Mouse (Mus musculus): Measurements from ENCODE around the gene Ascc1.
A peak's percentile ranks its signal among the peaks of the same experiment; 100 is the strongest.
"Not testable (repeated sequence)": the region's sequence is repeated elsewhere in the genome, so short reads cannot be mapped to it uniquely, and the experiment has no call there.

Gene Ascc1

GRCm38 (mm10) chr10:60115345-60116185, 113.0 kb downstream of the Ascc1 start:
- peak; percentile 82 to 83 for DNase-seq (ENCODE audit: low spot score in 2 of 2)

GRCm38 (mm10) chr10:60116997-60117396, 114.4 kb downstream of the Ascc1 start:
- no peak for DNase-seq (ENCODE audit: low spot score in 2 of 2)

- DNase-seq (ENCODE audit: low spot score in 2 of 2): no peak
These were observed 115.9 kb downstream of the Ascc1 start for GRCm38 (mm10) chr10:60118464-60118863.

GRCm38 (mm10) chr10:60120630-60121029, 118.0 kb downstream of the Ascc1 start:
- DNase-seq (ENCODE audit: low spot score in 2 of 2): peak; percentile 72 to 77

- DNase-seq (ENCODE audit: low spot score in 2 of 2): no peak
These were observed 121.5 kb downstream of the Ascc1 start for GRCm38 (mm10) chr10:60124078-60124477.

GRCm38 (mm10) chr10:60125529-60126327, 123.1 kb downstream of the Ascc1 start:
- no peak for DNase-seq (ENCODE audit: low spot score in 2 of 2)

- DNase-seq (ENCODE audit: low spot score in 2 of 2): no peak
These were observed 125.7 kb downstream of the Ascc1 start for GRCm38 (mm10) chr10:60128287-60128686.

GRCm38 (mm10) chr10:60130504-60130903, 127.9 kb downstream of the Ascc1 start:
- no peak for DNase-seq (ENCODE audit: low spot score in 2 of 2)

GRCm38 (mm10) chr10:60133501-60133900, 130.9 kb downstream of the Ascc1 start:
- no peak for DNase-seq (ENCODE audit: low spot score in 2 of 2)

- DNase-seq (ENCODE audit: low spot score in 2 of 2): no peak
These were observed 131.6 kb downstream of the Ascc1 start for GRCm38 (mm10) chr10:60134201-60134600.

GRCm38 (mm10) chr10:60136010-60136409, 133.4 kb downstream of the Ascc1 start:
- not testable (repeated sequence) for DNase-seq (ENCODE audit: low spot score in 2 of 2)

GRCm38 (mm10) chr10:60136935-60137334, 134.3 kb downstream of the Ascc1 start:
- DNase-seq (ENCODE audit: low spot score in 2 of 2): no peak

GRCm38 (mm10) chr10:60138680-60139079, 136.1 kb downstream of the Ascc1 start:
- no peak for DNase-seq (ENCODE audit: low spot score in 2 of 2)

- DNase-seq (ENCODE audit: low spot score in 2 of 2): no peak
These were observed 138.1 kb downstream of the Ascc1 start for GRCm38 (mm10) chr10:60140751-60141150.

- no peak for DNase-seq (ENCODE audit: low spot score in 2 of 2)
These were observed 139.1 kb downstream of the Ascc1 start for GRCm38 (mm10) chr10:60141656-60142160.

GRCm38 (mm10) chr10:60147510-60148047, 145.0 kb downstream of the Ascc1 start:
- not testable (repeated sequence) for DNase-seq (ENCODE audit: low spot score in 2 of 2)

GRCm38 (mm10) chr10:60148087-60148486, 145.5 kb downstream of the Ascc1 start:
- DNase-seq (ENCODE audit: low spot score in 2 of 2): peak; percentile 70 to 75
